Mouse (Mus musculus) forebrain, embryonic 12.5 days (tissue): ENCODE data around the gene Gaa. TPM values are rescaled to one million over a fixed set of nuclear protein-coding genes. Genes with fewer than 3 reads are reported as not detected.

Source experiments
- ATAC-seq: fragments of 200-750 bp; cut with Nextera tagmentation; 2 replicates; pipeline ENCODE4 v1.8.0; 2017; ENCODE audit warnings: moderate TSS enrichment; ENCODE audit not compliant: low FRiP score
- H3K27ac ChIP-seq: fragments of 300-500 bp; sonication (generic); 2 replicates; pipeline ENCODE4 v1.5.1; 2016; ENCODE audit warnings: mild to moderate bottlenecking
- H3K27me3 ChIP-seq: fragments of 300-500 bp; sonication (generic); 2 replicates; pipeline ENCODE4 v1.6.1; 2016; ENCODE audit warnings: mild to moderate bottlenecking
- H3K36me3 ChIP-seq: fragments of 300-500 bp; sonication (generic); replicated peaks from 2 replicates; pipeline ENCODE4 v1.6.1; 2016; ENCODE audit warnings: mild to moderate bottlenecking
- H3K4me1 ChIP-seq: fragments of 300-500 bp; sonication (generic); 2 replicates; pipeline ENCODE4 v1.6.1; 2016
- H3K4me2 ChIP-seq: fragments of 300-500 bp; sonication (generic); 2 replicates; pipeline ENCODE4 v1.6.1; 2016; ENCODE audit warnings: mild to moderate bottlenecking, moderate library complexity
- H3K4me3 ChIP-seq: fragments of 300-500 bp; sonication (generic); replicated peaks from 2 replicates; pipeline ENCODE4 v1.5.1; 2016; ENCODE audit warnings: mild to moderate bottlenecking
- H3K9ac ChIP-seq: fragments of 300-500 bp; sonication (generic); 2 replicates; pipeline ENCODE4 v1.6.1; 2016; ENCODE audit warnings: mild to moderate bottlenecking
- H3K9me3 ChIP-seq: fragments of 300-500 bp; sonication (generic); 2 replicates; pipeline ENCODE4 v1.6.1; 2016
- WGBS: fragments of 180-500 bp; shearing (Covaris S2); methylation state at CpG from one replicate; pipeline ENCODE4 v1.1.7; 2016; 5-methylcytosine and 5-hydroxymethylcytosine counted together
- polyA plus RNA-seq: library from polyadenylated mRNA; unstranded; fragments of >200 nt; fragmentation: Nextera tagmentation; extraction: Ambion mirVana; gene quantifications from 2 replicates; pipeline ENCODE4 v1.2.1, GENCODE M21; 2016

Gaa gene
- polyA plus RNA-seq, 1 experiment from 2014 or later = 33.3 TPM

DNA sequence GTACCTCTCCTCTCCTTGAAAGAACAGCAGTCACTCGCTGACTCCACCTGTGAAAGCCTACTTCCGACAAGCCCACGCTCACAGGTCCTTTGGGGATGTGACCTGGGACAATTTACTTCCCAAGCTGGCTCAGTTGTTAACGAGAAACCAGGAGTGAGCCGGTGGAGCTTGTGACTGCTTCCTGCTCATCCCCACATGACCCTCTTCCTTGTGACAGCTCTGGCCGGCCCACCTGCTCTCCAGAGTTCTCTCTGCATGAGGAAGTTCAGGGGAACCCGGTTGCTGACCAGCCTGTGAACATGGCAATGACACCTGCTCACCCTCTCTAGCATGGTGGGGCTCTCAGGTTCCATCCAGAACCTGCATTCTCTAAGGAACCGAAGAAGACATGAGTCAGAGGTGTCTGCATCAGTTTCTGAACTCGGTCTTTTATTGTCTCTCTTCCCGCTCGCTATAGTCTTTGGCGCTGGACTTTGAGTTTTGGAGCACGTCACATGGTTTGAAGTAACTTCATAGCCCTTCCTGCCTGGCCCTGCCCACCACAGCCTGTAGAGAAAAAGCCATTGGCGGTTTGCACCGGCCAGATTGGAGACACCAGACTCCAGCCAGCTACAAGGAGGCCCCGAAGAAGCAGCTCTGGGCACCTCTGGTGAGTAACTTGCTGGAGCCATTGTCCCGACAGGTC, 46.7 kb downstream of the Gaa start:
- 85% methylated on average over 17 of the region's 17 CpGs for WGBS
- no peak overlapping the region for H3K9ac ChIP-seq
- no peaks in the 10 kb centered on the region for H3K4me1 ChIP-seq
- no peak overlapping the region for H3K4me2 ChIP-seq
- no peaks in the 10 kb centered on the region for H3K36me3 ChIP-seq
- H3K4me3 ChIP-seq = no peak overlapping the region
- no peaks in the 10 kb centered on the region for H3K9me3 ChIP-seq
- H3K27me3 ChIP-seq = 0 out of 2 replicates have a peak, but pooled peaks cover 9% of the 10 kb centered on the region
- H3K27ac ChIP-seq = no peak overlapping the region
- no peak for ATAC-seq

DNA sequence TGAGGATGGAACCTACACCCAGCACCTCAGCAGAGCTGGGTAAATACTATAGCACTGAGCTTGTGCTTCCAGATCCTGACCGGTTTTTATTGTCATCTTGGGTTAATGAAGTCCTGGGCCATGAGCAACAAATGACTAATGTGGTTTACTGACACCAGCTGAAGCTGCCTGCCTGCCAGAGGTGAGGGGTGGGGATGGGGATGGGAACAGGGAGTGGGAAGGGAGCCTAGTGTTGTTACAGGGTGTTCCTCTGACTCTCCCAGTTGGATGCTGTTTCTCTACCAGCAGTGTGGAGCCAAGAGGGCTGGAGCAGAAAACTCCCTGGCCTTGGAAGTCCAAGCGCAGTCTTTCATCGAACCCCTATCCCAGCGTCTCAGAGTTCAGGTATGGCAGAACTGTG, 49.0 kb downstream of the Gaa start:
- H3K9me3 ChIP-seq = no peaks in the 10 kb centered on the region
- no peaks in the 10 kb centered on the region for H3K36me3 ChIP-seq
- H3K9ac ChIP-seq = no peak overlapping the region
- ATAC-seq = no peak
- 0 out of 2 replicates have a peak, but pooled peaks cover 6% of the 10 kb centered on the region for H3K27me3 ChIP-seq
- H3K4me3 ChIP-seq = no peak overlapping the region
- 83% methylated on average over 4 of the region's 4 CpGs for WGBS
- H3K27ac ChIP-seq = no peak overlapping the region
- no peaks in the 10 kb centered on the region for H3K4me1 ChIP-seq
- H3K4me2 ChIP-seq = no peak overlapping the region

DNA sequence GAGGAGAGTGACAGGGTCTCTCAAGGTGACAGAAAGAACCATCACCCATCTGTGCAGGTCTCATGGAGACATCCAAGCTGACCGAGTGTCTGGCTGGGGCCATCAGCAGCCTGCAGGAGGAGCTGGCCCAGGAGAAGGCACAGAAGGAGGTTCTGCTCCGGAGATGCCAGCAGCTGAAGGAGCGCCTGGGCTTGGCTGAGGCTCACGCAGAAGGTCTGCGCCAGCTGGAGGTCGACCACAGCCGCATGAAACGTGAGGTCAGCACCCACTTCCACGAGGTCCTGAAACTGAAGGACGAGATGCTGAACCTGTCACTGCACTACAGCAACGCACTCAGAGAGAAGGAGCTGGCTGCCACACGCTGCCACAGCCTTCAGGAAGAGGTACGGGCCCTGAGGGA, 54.8 kb downstream of the Gaa start:
- Histone ChIP-seq H3K9ac (no peak overlapping the region), H3K9me3 (no peaks in the 10 kb centered on the region), H3K4me2 (no peak overlapping the region), H3K27me3 (peaks cover 4% of the 10 kb centered on the region; the same call in 1 of the 2 replicates), H3K36me3 (no peaks in the 10 kb centered on the region), H3K27ac (no peak overlapping the region), H3K4me3 (no peak overlapping the region), H3K4me1 (no peaks in the 10 kb centered on the region)
- WGBS = 85% methylated on average over 13 of the region's 13 CpGs
- ATAC-seq = no peak

DNA sequence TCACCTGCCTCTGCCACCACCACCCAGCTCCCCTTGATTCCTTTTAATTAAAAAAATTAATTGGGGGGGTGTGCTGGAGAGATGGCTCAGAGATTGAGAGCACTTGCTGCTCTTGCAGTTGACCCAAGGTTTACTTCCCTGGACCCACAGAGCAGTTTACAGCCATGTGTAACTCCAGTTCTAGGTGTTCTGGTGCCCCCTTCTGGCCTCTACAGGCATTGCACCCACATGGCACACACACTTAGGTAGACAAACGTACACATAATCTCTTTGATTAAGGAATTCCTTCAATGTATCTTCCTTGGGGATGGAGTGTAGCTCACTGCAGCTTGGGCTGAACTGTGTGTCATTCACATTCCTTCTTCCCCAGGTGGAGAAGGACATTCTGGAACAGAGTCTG, 57.4 kb downstream of the Gaa start:
- no peak overlapping the region for H3K27ac ChIP-seq
- no peaks in the 10 kb centered on the region for H3K36me3 ChIP-seq
- H3K9me3 ChIP-seq = no peaks in the 10 kb centered on the region
- H3K27me3 ChIP-seq = peaks cover 6% of the 10 kb centered on the region; the same call in 1 of the 2 replicates
- ATAC-seq = no peak
- no peak overlapping the region for H3K4me3 ChIP-seq
- H3K4me1 ChIP-seq = no peaks in the 10 kb centered on the region
- WGBS = 82% methylated on average over 1 of the region's 1 CpGs
- H3K4me2 ChIP-seq = no peak overlapping the region
- no peak overlapping the region for H3K9ac ChIP-seq

DNA sequence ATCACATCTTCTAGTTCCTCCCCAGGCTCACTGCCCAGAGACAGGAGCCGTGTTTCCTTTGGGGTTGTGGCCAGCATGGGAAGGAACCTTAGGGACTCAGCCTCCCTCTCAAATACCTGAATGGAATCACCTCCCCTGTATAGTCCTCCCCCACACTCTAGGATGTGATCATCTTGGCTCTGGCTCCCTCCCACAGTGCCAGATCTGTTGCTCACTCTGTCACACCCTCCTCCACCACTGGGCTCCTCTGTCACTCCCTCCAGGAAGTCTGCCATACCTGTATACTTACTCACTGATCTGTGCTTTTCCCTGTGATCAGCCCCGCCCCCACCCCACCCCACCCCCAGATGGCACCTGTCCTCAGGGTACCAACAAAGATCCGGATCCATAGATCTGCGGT, 62.9 kb downstream of the Gaa start:
- WGBS = 70% methylated on average over 4 of the region's 4 CpGs

DNA sequence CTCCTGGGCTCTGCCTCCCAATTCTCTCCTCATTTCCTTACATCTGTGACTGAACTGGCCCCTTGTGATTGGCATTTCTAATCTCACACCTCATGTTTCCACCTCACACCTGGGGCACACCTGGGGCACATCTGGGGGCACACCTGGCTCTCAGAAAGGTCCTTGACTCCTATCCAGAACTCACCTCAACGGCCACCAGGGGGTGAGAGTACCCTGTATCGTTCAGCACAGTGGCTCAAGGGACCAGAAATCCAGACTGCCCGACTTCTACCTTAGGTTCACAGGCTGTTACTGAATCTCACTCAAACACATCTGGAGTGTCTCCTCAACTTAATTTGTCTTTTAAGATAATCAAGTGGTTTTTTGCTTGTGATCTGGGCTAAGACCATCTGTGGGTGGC, 64.3 kb downstream of the Gaa start:
- H3K4me2 ChIP-seq = no peak overlapping the region
- no peaks in the 10 kb centered on the region for H3K36me3 ChIP-seq
- H3K27ac ChIP-seq = no peak overlapping the region
- 45% methylated on average over 3 of the region's 3 CpGs for WGBS
- no peaks in the 10 kb centered on the region for H3K9me3 ChIP-seq
- H3K9ac ChIP-seq = no peak overlapping the region
- no peak overlapping the region for H3K4me3 ChIP-seq
- H3K27me3 ChIP-seq = peaks cover 12% of the 10 kb centered on the region; the same call in 1 of the 2 replicates
- H3K4me1 ChIP-seq = no peaks in the 10 kb centered on the region
- no peak for ATAC-seq

More for the DNA sequence above, 62.9 kb downstream of the Gaa start:
- H3K4me3 ChIP-seq = no peak overlapping the region
- no peaks in the 10 kb centered on the region for H3K9me3 ChIP-seq
- H3K27ac ChIP-seq = no peak overlapping the region
- H3K27me3 ChIP-seq = peaks cover 12% of the 10 kb centered on the region; the same call in 1 of the 2 replicates
- H3K4me1 ChIP-seq = no peaks in the 10 kb centered on the region
- ATAC-seq = no peak
- no peak overlapping the region for H3K4me2 ChIP-seq
- H3K36me3 ChIP-seq = no peaks in the 10 kb centered on the region
- H3K9ac ChIP-seq = no peak overlapping the region

Other genes with a start within 250 kb of the Gaa start
- gene Cbx2, start 244.9 kb upstream of the Gaa start, polyA plus RNA-seq = 84.2 and 89.3 TPM in 2 replicates
- gene Cbx8, start 226.9 kb upstream of the Gaa start, polyA plus RNA-seq = 11.5 and 11.7 TPM in 2 replicates
- gene Cbx4, start 181.7 kb upstream of the Gaa start, polyA plus RNA-seq = 12.7 and 14.5 TPM in 2 replicates
- 28.0 and 28.1 TPM in 2 replicates for gene Tbc1d16, start 39.4 kb upstream of the Gaa start, polyA plus RNA-seq
- 20.7 TPM in 2 replicates for gene Ccdc40, start 39.3 kb upstream of the Gaa start, polyA plus RNA-seq
- gene Eif4a3, start 32.2 kb downstream of the Gaa start, polyA plus RNA-seq = 366 and 368 TPM in 2 replicates
- 0.06 and 0.13 TPM in 2 replicates for gene Card14, start 39.9 kb downstream of the Gaa start, polyA plus RNA-seq
- 4.4 and 6.2 TPM in 2 replicates for gene Sgsh, start 87.6 kb downstream of the Gaa start, polyA plus RNA-seq
- gene Slc26a11, start 87.7 kb downstream of the Gaa start, polyA plus RNA-seq = 5.1 and 6.3 TPM in 2 replicates
- gene Rnf213, start 125.2 kb downstream of the Gaa start, polyA plus RNA-seq = 1.9 and 2.0 TPM in 2 replicates
- gene Endov, start 223.5 kb downstream of the Gaa start, polyA plus RNA-seq = 23.1 and 23.5 TPM in 2 replicates